ENCODE assay signal across 11 mouse cellular contexts in genomic region chr16:91896426-91896830, GRCm38 (mm10).
DNase-seq lines count a peak whose midpoint lies in the region; ATAC-seq lines count a peak whose summit lies in the region.
"Had no signal": no experiment of that assay in that cellular context is flagged by ENCODE, and none has a peak within 500 bp of the region (broad histone marks: within the 10 kb centered on the region; RNA-seq: fewer than 3 reads in every experiment).

No protein-coding gene starts in this region.

- no peak overlapping the region for H3K4me2 ChIP-seq in limb, embryonic 12.5 days
- no peak overlapping the region for H3K4me2 ChIP-seq in liver, embryonic 12.5 days

- no peak overlapping the region for H3K9ac ChIP-seq in limb, embryonic 12.5 days (replicated peaks)
- H3K9ac ChIP-seq in liver, embryonic 12.5 days: no peak overlapping the region

- H3K4me3 ChIP-seq in limb, embryonic 12.5 days (replicated peaks): no peak overlapping the region
- no peak overlapping the region for H3K4me3 ChIP-seq in limb, embryonic 10.5 days
- no peak overlapping the region for H3K4me3 ChIP-seq in liver, embryonic 12.5 days

- H3K4me1 ChIP-seq in limb, embryonic 12.5 days (replicated peaks): peaks cover 17% of the 10 kb centered on the region
- peaks cover 14% of the 10 kb centered on the region for H3K4me1 ChIP-seq in limb, embryonic 10.5 days
- no peaks in the 10 kb centered on the region for H3K4me1 ChIP-seq in liver, embryonic 12.5 days

- DNase-seq in limb, embryonic 10.5 days (ENCODE audit: low spot score): no peak
- DNase-seq in cerebellum, postnatal 36 days: peak; percentile 72 to 77
- DNase-seq in layer of hippocampus, postnatal 25 days (ENCODE audit: extremely low spot score in 1 of 2, low spot score in 1 of 2): peak; percentile 46 to 76
- DNase-seq in right cerebral cortex, postnatal 25 days: peak; percentile 59
- no peak for DNase-seq in kidney, postnatal 10 days
- DNase-seq: heart, adult 11 months; kidney, adult 18-20 months had no signal

- no peaks in the 10 kb centered on the region for H3K27me3 ChIP-seq in limb, embryonic 12.5 days
- no peaks in the 10 kb centered on the region for H3K27me3 ChIP-seq in limb, embryonic 10.5 days (ENCODE audit: low read depth, poor library complexity, severe bottlenecking)
- peaks cover 49% of the 10 kb centered on the region for H3K27me3 ChIP-seq in liver, embryonic 12.5 days (replicated peaks)

- H3K36me3 ChIP-seq in limb, embryonic 12.5 days: no peaks in the 10 kb centered on the region
- no peaks in the 10 kb centered on the region for H3K36me3 ChIP-seq in limb, embryonic 10.5 days
- no peaks in the 10 kb centered on the region for H3K36me3 ChIP-seq in liver, embryonic 12.5 days

- peak overlapping the region; percentile 2 for H3K27ac ChIP-seq in limb, embryonic 12.5 days
- no peak overlapping the region for H3K27ac ChIP-seq in limb, embryonic 10.5 days
- H3K27ac ChIP-seq in liver, embryonic 12.5 days: no peak overlapping the region

- no peak for ATAC-seq in limb, embryonic 12.5 days (ENCODE audit: insufficient number of reproducible peaks, insufficient read depth, low FRiP score, low TSS enrichment, low read depth)
- no peak for ATAC-seq in megakaryocyte, adult 5-6 weeks (ENCODE audit: poor library complexity, severe bottlenecking)
- no peak for ATAC-seq in liver, embryonic 12.5 days
- ATAC-seq: CD4-positive, CD25-positive, alpha-beta regulatory T cell, adult 4 months had no signal

- H3K9me3 ChIP-seq in limb, embryonic 12.5 days: no peaks in the 10 kb centered on the region
- no peaks in the 10 kb centered on the region for H3K9me3 ChIP-seq in limb, embryonic 10.5 days (replicated peaks)
- H3K9me3 ChIP-seq in liver, embryonic 12.5 days (replicated peaks): no peaks in the 10 kb centered on the region

- 56% methylated on average over 6 of the region's 6 CpGs for WGBS in limb, embryonic 12.5 days
- WGBS in limb, embryonic 10.5 days: 81% methylated on average over 6 of the region's 6 CpGs
- 58% methylated on average over 6 of the region's 6 CpGs for WGBS in liver, embryonic 12.5 days (ENCODE audit: insufficient replicate concordance)

Comparison
In these comparisons a context has a peak if more than half of its experiments do, and no peak if none do; other contexts are left out.
1. DNase-seq: peak in cerebellum, postnatal 36 days (2 of 2), layer of hippocampus, postnatal 25 days (2 of 2) and right cerebral cortex, postnatal 25 days (single experiment); none in limb, embryonic 10.5 days (single experiment) and kidney, postnatal 10 days (single experiment).